Mouse (Mus musculus) G1E (cell line): ENCODE results near the gene Fen1. TPM values are rescaled to one million over a fixed set of nuclear protein-coding genes. Genes with fewer than 3 reads are reported as not detected.

Source experiments
- ATAC-seq: 2 replicates; pipeline ENCODE4 v1.8.0; 2016; ENCODE audit warnings: mild to moderate bottlenecking; ENCODE audit not compliant: insufficient number of reproducible peaks, poor library complexity, low FRiP score, severe bottlenecking; ENCODE audit errors: extremely low read depth
- DNase-seq: peaks from one replicate; pipeline ENCODE4 v3.0.0; 2012; ENCODE audit warnings: low spot score
- H3K27me3 ChIP-seq: 2 replicates; pipeline ENCODE4 v1.6.1; 2012; ENCODE audit warnings: mild to moderate bottlenecking, low read length, inconsistent platforms; ENCODE audit not compliant: insufficient read depth
- H3K36me3 ChIP-seq: replicated peaks from 2 replicates; pipeline ENCODE3; 2012; ENCODE audit warnings: mild to moderate bottlenecking, inconsistent platforms
- H3K4me1 ChIP-seq: 2 replicates; pipeline ENCODE4 v1.6.1; 2012; ENCODE audit warnings: low read depth, low read length, inconsistent platforms, mixed read lengths; ENCODE audit not compliant: insufficient read depth
- H3K4me3 ChIP-seq: 2 replicates; pipeline ENCODE4 v1.5.1; 2012; ENCODE audit warnings: low read depth, mild to moderate bottlenecking, inconsistent platforms, low read length, moderate library complexity, mixed read lengths
- H3K9me3 ChIP-seq: replicated peaks from 2 replicates; pipeline ENCODE4 v1.6.1; 2012; ENCODE audit warnings: inconsistent platforms
- CTCF ChIP-seq: IDR thresholded peaks from 2 replicates; pipeline ENCODE4 v1.5.1; 2012; ENCODE audit warnings: low read depth, low read length, inconsistent platforms, mixed read lengths
- GATA1 ChIP-seq: IDR thresholded peaks from 2 replicates; pipeline ENCODE4 v1.6.1; 2012; ENCODE audit warnings: borderline replicate concordance, low read length, inconsistent platforms, mixed read lengths
- GATA2 ChIP-seq: IDR thresholded peaks from 2 replicates; pipeline ENCODE4 v1.6.1; 2012; ENCODE audit warnings: low read depth, low read length, inconsistent platforms, borderline replicate concordance
- POLR2AphosphoS5 ChIP-seq: IDR thresholded peaks from 2 replicates; pipeline ENCODE4 v1.6.1; 2012; ENCODE audit warnings: low read depth, low read length, inconsistent platforms; ENCODE audit not compliant: insufficient replicate concordance
- TAL1 ChIP-seq: conservative IDR thresholded peaks from 2 replicates; pipeline ENCODE4 v1.6.1; 2012; ENCODE audit warnings: low read depth, low read length, inconsistent platforms, mixed read lengths
- polyA plus RNA-seq: library from polyadenylated mRNA; stranded (reverse); fragments of >175 nt; gene quantifications from 2 replicates; pipeline ENCODE4 v1.2.3, GENCODE M21; 2012
- total RNA-seq, 2 experiments: library from RNA; stranded (forward) in 1 of 2; stranded (reverse) in 1 of 2; fragments of 200-1000 nt in 1 of 2; fragments of >200 nt in 1 of 2; fragmentation: Nextera tagmentation in 1 of 2; gene quantifications; 2 replicates each; pipeline ENCODE4 v1.2.3; 2014 to 2017

Gene Fen1
- total and polyA plus RNA-seq, 3 experiments: 23.1 to 167 (median 86.3) TPM

DNA sequence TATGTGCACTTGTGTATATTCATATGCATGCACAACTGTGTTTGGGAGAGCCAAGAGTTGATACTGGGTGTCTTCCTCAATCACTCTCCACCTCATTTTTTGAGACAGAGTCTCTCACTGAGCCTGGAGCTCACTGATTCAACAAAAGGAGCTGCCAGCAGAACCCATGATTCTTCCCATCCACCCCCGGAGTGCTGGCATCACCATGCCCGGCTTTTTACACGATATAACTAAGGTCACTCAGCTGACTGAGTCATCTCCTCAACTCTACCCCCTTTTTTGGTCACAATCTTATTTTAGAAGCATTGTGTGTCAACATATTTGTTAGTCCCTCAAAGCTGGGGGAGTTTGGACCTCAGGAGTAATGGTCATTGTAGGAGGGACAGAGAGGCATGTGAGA lies 40.1 kb downstream of the Fen1 start:
- H3K4me3 ChIP-seq: no peak overlapping the region
- DNase-seq (no peak), ATAC-seq (no peak)
- H3K36me3 ChIP-seq: no peaks in the 10 kb centered on the region
- H3K4me1 ChIP-seq: peaks cover 17% of the 10 kb centered on the region
- no peaks in the 10 kb centered on the region for H3K27me3 ChIP-seq
- TF ChIP-seq POLR2AphosphoS5 (no peak), CTCF (no peak)
- peaks cover 5% of the 10 kb centered on the region; the same call in 1 of the 2 replicates for H3K9me3 ChIP-seq

DNA sequence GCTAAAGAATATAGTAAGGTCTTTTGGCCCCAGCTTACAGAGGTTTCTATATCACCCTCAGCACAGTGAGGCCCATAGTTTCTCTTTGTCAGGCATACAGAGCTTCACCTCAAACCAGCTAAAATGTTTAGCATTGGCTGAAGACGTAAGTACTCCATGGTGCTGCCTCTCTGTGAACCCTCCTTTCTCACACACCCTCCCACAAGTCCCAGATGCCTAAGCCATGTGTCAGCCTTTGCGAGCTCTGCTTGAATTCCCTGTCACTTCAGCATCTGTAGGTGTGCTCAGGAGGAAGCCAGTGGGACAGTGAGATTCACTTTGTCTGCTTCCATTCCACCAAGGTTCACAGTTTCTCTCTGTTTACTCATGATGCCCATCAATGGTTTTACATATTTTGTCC lies 46.2 kb downstream of the Fen1 start:
- Histone ChIP-seq H3K4me3 (no peak overlapping the region), H3K4me1 (peaks cover 5% of the 10 kb centered on the region; the same call in 1 of the 2 replicates), H3K27me3 (no peaks in the 10 kb centered on the region), H3K36me3 (no peaks in the 10 kb centered on the region), H3K9me3 (peaks cover 8% of the 10 kb centered on the region; the same call in 1 of the 2 replicates)
- DNase-seq (no peak), ATAC-seq (no peak)
- TF ChIP-seq POLR2AphosphoS5 (no peak), CTCF (no peak), TAL1 (no peak), GATA1 (no peak)

DNA sequence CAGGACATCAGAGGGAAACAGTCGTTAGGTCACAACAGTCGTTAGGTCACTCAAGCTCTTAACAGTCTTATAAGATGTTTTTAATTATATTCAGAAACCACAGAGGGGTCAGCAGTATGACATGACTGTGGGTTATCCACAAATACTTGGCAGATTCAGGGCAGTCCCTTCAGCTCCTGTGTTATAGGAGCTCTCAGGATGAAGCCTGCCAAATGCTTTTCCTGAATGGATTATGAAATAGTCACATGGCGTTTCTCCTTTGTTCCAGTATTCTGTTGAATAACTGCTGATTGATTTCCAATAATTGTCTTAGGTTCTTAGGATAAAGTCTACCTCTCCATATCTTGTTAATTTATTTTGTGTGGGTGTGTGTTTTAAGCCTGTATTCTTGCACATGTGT lies 54.8 kb downstream of the Fen1 start:
- DNase-seq: no peak
- ATAC-seq: no peak

More for the DNA sequence above, 54.8 kb downstream of the Fen1 start:
- Histone ChIP-seq H3K27me3 (no peaks in the 10 kb centered on the region), H3K9me3 (0 out of 2 replicates have a peak, but pooled peaks cover 3% of the 10 kb centered on the region), H3K4me1 (peaks cover 41% of the 10 kb centered on the region), H3K36me3 (no peaks in the 10 kb centered on the region), H3K4me3 (no peak overlapping the region)
- TF ChIP-seq GATA1 (no peak), GATA2 (no peak), CTCF (no peak), TAL1 (no peak), POLR2AphosphoS5 (no peak)

Other genes with a start within 250 kb of the Fen1 start
- 2,660 and 2,681 TPM in 2 replicates for gene Fth1, start 223.6 kb downstream of the Fen1 start, total RNA-seq (2014; fragmentation: Nextera tagmentation)
- 936 and 1,016 TPM in 2 replicates for gene Fth1, start 223.6 kb downstream of the Fen1 start, total RNA-seq (2017)
- gene Fth1, start 223.6 kb downstream of the Fen1 start, polyA plus RNA-seq: 28,412 and 34,236 TPM in 2 replicates
- not detected in 2 replicates for gene Best1, start 202.5 kb downstream of the Fen1 start, total RNA-seq (2014; fragmentation: Nextera tagmentation)
- 0.22 TPM in 1 of 2 replicates, not detected in the other for gene Best1, start 202.5 kb downstream of the Fen1 start, total RNA-seq (2017)
- gene Best1, start 202.5 kb downstream of the Fen1 start, polyA plus RNA-seq: 0.03 TPM in 1 of 2 replicates, not detected in the other
- gene Rab3il1, start 202.5 kb downstream of the Fen1 start, total RNA-seq (2014; fragmentation: Nextera tagmentation): 4.7 and 25.4 TPM in 2 replicates
- gene Rab3il1, start 202.5 kb downstream of the Fen1 start, total RNA-seq (2017): 2.7 and 3.1 TPM in 2 replicates
- gene Rab3il1, start 202.5 kb downstream of the Fen1 start, polyA plus RNA-seq: 4.0 and 4.2 TPM in 2 replicates
- gene Fads3, start 162.6 kb downstream of the Fen1 start, total RNA-seq (2014; fragmentation: Nextera tagmentation): 32.8 and 41.8 TPM in 2 replicates
- gene Fads3, start 162.6 kb downstream of the Fen1 start, total RNA-seq (2017): 17.0 and 20.1 TPM in 2 replicates
- 46.6 and 48.8 TPM in 2 replicates for gene Fads3, start 162.6 kb downstream of the Fen1 start, polyA plus RNA-seq
- 223 and 226 TPM in 2 replicates for gene Fads2, start 102.4 kb downstream of the Fen1 start, total RNA-seq (2014; fragmentation: Nextera tagmentation)
- 182 and 199 TPM in 2 replicates for gene Fads2, start 102.4 kb downstream of the Fen1 start, total RNA-seq (2017)
- 223 and 275 TPM in 2 replicates for gene Fads2, start 102.4 kb downstream of the Fen1 start, polyA plus RNA-seq
- gene Fads1, start 21.3 kb downstream of the Fen1 start, total RNA-seq (2014; fragmentation: Nextera tagmentation): 366 and 403 TPM in 2 replicates
- gene Fads1, start 21.3 kb downstream of the Fen1 start, total RNA-seq (2017): 143 and 145 TPM in 2 replicates
- 298 and 307 TPM in 2 replicates for gene Fads1, start 21.3 kb downstream of the Fen1 start, polyA plus RNA-seq
- gene Tmem258, start 155 bp downstream of the Fen1 start, total RNA-seq (2014; fragmentation: Nextera tagmentation): 24.2 and 40.3 TPM in 2 replicates
- gene Tmem258, start 155 bp downstream of the Fen1 start, total RNA-seq (2017): 178 and 219 TPM in 2 replicates
- gene Tmem258, start 155 bp downstream of the Fen1 start, polyA plus RNA-seq: 13.9 and 20.3 TPM in 2 replicates
- not detected in 2 replicates for gene Myrf, start 36.6 kb upstream of the Fen1 start, total RNA-seq (2014; fragmentation: Nextera tagmentation)
- gene Myrf, start 36.6 kb upstream of the Fen1 start, total RNA-seq (2017): 0.12 and 0.22 TPM in 2 replicates
- not detected in 2 replicates for gene Myrf, start 36.6 kb upstream of the Fen1 start, polyA plus RNA-seq
- gene Dagla, start 100.7 kb upstream of the Fen1 start, total RNA-seq (2014; fragmentation: Nextera tagmentation): not detected in 2 replicates
- under 0.01 and 0.11 TPM in 2 replicates for gene Dagla, start 100.7 kb upstream of the Fen1 start, total RNA-seq (2017)
- gene Dagla, start 100.7 kb upstream of the Fen1 start, polyA plus RNA-seq: not detected in 2 replicates
- 3.8 TPM in 1 of 2 replicates, not detected in the other for gene Syt7, start 184.9 kb upstream of the Fen1 start, total RNA-seq (2014; fragmentation: Nextera tagmentation)
- under 0.01 and 0.05 TPM in 2 replicates for gene Syt7, start 184.9 kb upstream of the Fen1 start, total RNA-seq (2017)
- not detected in 2 replicates for gene Syt7, start 184.9 kb upstream of the Fen1 start, polyA plus RNA-seq